Mouse (Mus musculus): ENCODE results near the gene Gtpbp3.

The Gtpbp3 gene

DNA sequence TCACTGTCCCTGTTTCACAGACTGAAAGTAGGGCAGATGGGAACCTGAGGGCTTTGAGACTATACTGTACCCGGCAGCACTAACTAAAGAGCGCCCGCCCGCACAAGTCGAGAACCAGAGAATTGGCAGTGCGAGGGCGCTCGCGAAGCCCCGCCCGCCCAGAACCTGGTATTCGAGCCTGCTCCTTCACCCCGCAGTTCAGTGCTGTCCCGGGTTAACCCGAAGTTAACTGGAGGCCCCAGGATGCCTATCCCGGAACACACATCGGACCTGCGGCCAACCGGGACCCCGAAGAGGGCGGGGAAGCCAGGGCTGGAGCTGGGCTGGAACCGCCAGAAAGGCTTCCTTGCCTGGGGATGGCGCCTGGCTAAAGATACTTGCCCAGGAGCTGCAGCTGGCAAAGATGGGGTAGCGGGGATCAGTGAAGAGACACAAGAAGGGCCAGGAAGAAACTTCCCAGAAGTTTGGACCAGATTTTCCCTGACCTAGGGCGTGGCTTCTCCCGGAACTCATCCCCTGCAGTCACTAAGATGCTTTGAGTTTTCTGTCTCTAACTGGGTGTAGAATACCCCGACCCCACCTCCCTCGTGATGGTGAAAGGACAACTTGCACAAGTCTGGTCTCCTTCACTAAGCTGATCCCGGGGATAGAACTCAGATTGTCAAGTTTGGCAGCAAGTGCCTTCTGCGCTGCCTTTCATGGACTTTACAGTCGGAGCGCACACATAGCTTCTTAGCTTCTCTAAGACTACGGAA is at the start of gene Gtpbp3:
Gene Gtpbp3, plus strand, starts transcription at position 413 of the 755 bp plus-strand sequence.
- peak; percentile 90 for DNase-seq

DNA sequence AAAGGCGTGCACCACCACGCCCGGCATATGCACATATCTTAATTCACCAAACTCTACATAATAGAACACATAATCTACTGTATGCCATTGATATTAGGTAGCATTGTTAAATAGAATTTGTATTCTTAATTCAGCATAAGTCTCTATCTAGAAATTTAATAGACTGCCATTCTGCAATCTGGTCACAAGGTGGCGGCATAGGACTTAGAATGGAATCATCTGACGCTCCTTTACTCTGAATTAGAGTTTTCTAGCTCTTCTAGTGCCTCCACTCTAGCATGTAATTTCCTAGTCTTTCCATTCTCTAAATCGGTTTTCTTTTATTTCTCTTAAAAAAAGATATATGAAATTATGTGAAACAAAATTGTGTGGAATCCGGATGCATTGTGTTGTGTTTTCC is 46.5 kb upstream of the Gtpbp3 start:
- peak; percentile 74 for DNase-seq

DNA sequence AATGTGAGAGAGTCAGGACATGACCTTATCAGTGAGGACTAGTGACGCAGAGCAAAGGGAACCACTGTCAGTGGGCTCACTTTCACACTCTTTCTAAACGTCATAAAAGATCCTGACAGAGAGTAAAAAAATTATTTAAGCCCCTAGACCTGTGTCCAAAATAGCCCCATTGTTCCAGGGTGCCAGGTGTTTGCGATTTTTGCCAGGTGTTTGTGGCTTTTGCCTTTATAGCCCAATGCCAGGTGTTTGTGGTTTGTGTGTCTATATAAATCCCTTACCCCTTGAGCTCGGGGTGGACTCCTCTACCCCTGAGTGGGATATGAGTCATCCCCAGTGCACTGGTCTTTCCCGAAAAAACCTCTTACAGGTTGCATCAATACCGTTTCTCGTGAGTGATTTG is 42.8 kb upstream of the Gtpbp3 start:
- no peak for DNase-seq

DNA sequence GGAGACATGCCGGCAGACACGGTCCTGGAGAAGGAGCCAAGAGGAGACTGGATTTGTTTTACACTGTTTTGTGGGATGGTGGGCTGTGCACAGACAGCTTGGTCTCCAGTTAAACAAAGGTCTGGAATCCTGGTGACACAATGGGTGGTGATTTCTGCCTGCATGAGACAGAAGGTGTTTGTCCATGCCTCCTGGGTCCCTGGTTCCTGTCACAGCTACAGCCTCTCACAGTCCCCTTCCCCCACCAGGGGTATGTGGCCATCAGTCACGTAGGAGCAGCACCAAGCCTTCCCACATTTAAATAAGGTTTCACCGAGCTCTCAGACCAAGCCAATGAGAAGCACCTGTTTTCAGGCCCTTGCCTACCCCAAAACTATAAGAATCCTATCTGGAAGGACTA is 36.6 kb upstream of the Gtpbp3 start:
- DNase-seq = no peak

DNA sequence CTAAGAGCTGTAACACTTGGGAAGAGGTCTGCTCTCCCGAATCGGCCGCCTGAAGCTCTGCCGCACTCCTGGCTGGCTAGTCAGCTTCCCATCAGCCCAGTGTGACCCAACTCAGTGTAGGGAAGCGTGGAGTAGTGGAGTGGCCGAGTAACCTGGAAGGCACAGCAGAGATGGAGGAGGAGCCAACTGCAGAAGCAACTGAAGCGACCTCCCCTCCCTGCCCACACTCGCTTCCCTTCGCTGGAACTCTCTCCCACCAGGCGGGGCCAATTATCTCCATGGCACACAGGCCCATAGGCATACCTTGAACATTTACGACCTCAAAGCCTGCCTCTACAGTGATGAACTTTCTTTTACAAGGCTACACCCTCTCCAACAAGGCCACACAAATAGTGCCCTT is 36.1 kb upstream of the Gtpbp3 start:
- DNase-seq = no peak

DNA sequence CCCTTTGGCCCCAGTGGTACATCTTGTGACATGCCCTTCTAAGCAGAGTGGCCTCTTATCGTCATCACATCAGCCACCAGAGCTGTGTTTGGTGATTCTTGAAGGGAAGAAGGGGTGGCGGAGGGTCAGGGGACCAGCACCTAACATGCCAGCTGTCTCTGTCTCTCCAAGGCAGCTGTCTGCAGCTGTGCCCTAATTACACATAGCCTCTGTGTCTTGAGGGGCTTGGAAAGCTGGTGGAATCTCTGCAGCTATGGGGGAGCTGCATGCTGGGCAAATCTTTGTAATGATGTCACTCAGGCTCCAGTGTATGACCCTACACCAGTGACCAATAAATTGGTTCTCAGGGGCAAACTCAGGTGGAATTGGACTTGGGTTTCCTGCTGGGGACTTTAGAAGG is 35.2 kb upstream of the Gtpbp3 start:
- DNase-seq = no peak

DNA sequence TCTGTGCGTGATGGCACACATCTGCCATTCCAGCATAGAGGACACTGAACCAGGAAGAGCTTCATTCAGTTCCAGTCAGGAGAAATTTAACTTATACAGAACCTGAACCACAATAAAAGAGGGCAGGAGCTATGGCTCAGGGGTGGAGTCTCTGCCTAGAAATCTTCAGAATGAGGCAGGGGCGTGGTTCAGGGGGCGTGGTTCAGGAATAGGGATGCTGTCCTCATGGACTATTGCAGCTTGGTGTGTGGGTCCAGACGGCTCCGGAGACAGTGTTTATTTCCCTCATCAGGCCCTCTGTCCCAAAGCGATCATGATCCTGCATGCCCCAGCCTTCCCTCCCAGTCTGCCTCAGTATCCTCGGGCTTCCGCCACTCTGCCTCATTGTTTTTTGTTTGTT is 33.2 kb upstream of the Gtpbp3 start:
- DNase-seq = no peak

DNA sequence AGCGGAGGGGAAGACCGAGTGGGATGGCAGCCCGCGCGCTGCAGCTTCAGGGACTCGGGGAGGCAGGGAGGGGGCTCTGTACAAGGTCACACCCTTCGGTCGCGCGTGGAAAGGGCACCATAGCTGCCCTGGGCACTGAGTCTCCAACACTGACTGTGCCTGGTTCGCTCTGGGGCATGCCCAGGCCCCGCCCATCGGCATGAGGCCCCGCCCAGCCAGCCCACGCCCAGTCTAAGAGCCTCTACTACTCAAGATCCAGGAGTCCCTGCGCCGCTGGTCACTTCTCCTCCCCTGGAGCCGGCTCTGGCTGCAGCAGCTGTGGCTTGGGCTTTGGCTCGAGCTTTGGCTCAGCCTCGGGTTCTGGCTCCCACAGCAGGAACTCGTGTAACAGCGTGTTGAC is 31.0 kb upstream of the Gtpbp3 start:
- no peak for DNase-seq

DNA sequence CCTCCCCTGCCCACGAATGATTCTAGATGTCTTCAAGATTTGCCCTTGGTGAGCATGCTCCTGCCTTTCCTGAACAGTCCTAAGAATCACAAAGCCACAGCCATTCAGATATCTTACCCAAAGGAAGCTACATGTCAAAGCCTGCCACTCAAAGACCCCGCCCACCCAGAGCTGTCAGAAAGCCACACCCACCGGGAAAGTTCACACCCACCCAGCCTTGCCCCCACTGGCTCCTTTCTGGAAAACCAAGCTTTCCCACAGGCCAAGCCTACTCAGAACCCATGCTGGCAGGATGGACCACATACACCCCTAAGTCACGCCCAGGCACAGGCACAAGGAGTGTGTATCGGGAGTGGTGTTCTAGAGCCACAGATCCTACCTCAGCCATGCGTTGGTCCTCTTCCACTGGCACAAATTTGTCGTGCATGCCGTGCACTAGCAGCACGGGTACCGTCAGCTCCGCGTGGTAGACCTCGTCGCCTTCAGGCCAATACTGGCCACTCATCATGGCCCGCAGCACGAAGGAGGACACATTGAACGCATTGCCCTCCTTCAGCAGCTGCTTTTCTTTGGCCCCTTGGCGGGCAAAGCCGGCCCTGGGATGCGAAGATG is 30.1 kb upstream of the Gtpbp3 start:
- DNase-seq = no peak

DNA sequence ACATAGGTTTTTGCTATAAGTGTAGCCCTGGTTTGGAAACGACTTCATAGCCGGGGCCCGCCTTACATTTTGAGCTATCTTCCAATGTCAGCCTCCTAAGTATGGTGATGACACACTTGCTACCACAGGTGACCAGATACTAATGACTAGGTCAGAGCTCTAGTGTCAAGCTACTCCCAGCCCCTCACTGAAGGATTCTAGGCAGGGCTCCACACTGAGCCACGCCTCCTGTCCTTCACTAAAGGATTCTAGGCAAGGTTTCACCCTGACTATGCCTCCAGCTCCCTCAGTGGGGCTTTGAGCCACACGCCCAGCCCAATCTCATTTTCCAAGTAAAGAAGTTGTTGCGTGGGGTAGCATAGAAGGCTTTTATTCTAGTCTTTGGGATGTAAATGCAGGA is 27.2 kb upstream of the Gtpbp3 start:
- DNase-seq = no peak

DNA sequence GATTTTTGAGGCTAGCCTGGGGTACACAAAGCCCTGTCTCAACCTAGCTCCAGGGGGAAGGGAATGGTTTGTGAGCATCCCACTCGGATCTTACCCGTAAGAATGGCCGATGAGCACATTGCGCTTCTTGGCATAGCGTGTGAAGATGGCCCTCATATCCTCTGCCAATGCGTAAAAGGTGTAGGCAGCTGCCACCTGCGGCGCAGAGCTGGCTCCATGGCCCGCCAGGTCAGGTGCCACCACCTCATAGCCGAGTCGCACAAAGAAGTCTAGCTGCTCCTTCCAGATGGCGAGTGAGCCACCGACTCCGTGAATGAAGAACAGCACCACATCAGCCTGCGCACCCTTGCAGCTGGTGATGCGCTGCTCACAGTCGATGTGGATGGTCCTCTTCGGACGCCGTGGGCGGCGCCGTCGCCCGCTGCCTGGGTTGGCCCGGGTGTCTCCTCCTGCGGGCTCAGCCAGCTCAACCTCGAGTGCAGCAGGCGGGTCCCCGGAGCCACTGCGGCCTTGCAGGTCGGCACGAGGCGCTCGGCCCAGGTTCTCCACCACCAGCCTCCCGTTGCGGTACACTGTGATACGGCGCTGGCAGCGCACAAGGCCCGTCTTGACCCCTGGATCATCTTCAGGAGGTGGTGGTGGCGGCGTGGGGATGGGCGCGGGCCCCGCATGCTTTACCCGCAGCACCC is 26.6 kb upstream of the Gtpbp3 start:
- no peak for DNase-seq

DNA sequence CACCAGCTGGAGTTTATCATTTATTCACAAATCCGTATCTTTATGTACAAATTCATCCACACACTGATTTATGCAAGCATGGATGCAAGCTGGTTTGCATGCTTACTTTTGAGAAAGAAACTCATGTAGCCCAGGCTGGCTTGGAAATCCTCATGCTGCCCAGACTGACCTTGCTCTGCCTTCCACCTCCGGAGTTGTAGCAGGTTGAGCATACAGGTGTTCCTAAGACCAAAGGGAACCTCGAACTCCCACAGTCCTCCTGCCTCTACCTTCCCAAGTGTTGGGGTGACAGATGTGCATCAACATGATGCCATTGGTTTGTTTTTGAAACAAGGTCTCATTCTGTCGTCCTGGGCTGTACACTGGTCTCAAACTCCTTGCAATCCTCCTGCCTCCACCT is 25.7 kb upstream of the Gtpbp3 start:
- no peak for DNase-seq

DNA sequence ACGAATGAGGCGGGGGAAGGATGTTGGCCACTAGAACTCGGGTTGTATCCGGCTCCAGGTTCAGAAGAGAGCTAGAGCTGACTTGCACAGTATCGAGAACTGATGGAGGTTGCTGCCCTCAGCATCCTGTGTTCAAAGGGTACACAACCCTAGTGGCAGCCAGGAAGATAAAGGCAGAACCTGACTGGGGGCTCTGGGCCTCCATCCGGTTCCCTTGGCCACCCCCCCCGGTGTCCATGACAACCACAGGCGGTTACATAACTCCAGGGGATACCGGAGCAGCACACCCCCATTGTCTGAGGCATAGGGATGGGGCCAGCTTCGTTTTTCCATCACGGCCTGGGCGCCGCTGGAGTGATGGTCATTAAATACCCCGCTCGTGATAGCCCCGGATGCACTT is 25.1 kb upstream of the Gtpbp3 start:
- peak; percentile 68 for DNase-seq

DNA sequence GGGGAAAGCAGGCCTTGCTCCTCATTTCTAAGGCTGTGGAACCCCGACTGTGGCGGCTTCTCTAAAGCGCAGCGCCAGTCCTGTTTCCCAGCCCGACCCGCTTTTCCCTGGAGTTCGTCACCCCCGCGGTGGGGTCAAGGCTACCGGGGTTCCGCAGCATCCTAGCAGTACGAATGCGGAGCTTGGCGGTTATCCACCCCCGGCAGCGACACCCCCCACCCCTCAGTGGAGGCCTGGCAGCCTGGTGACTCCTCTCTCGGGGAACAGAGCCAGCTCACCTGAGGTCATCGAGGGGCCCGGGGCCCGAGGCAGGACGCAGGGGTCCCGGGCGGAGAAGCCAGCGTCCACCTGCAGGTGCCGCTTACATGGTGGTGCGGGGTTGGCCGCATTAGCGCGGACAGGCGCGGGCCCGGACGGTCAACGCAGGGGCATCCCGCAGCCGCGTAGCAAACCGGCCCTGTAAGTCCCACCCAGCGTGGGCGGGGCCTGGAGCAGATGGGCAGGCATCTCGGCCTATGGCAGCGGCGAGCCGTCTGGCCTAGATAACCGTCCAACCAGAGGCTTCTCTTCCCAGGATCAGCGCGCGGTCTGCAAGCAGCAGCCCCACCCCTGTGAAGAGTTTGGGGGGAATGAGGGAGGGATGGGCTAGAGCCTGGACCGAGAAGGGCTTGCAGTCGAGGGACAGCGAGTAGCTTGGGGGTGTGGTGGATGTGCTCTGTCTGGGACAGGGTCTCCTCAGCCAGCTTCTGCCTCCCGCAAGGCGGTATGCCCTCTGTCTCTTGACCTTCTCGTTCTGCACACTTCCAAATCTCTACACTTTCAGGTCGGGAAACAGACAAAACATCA is 24.5 kb upstream of the Gtpbp3 start, which contains the start of gene Abhd8:
Gene Abhd8, minus strand, starts transcription at position 468 of the 846 bp plus-strand sequence.
- DNase-seq = peak; percentile 98

DNA sequence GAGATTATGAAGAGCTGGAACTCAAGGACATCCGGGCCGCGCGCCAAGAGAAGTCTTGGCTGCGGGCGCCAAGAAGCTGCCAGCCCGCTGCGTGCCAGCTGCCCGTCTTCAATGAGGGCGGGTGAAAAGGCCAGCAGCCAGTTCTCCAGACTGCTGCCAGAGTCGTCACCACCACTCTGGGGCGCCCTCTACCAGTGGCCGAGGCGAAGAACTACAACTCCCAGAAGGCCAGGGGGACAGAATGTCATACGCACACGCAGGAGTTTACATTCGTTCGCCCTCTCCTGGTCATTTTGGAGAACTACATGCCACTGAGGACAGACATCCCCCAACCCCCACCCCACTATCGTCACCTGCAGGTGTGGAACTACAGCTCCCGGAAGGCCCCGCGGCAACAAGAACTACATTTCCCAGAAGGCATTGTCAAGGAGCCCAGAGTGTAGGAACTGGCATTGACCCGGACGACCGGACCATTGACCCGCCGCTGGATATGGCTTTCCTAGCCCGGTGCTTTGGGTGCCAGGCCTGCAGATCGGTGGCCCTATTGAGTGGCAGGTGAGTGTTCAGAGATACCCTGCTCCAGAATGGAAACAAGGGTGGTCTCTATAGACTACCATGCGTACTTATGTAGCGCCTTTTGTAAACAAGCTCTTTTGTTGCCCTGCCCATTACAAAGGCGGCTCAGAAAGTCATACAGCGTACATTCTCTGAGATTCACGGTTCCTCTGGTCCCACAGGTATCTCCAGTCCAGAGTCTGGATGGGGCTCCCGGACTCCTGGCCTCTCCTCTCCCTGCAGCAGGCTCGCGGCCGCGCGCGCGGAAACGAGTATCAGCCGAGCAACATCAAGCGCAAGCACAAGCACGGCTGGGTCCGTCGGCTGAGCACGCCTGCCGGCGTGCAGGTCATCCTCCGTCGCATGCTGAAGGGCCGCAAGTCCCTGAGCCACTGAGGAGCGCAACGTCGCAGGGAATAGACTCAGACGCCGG is 23.1 kb upstream of the Gtpbp3 start, which contains the start of gene Mrpl34:
Gene Mrpl34, plus strand, starts transcription at position 447 of the 988 bp plus-strand sequence.
- DNase-seq = peak; percentile 100

DNA sequence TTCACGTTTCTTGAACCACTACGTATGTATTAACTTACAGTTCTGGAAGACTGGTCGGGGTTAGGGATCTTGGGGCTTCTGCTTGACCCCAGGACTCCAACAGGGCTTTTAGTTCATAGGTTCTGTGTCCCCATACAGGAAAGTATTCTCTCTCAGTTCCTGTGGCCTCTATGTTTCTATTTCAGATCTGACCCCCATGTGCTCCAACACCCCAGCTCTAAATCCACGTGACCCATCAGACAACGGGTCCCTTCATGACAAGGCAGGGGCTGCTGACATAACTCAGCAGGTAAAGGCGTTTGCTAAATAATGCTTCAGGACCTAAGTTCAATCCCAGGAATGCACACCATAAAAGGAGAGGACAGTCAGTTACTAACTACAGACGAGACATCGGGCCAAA is 22.2 kb upstream of the Gtpbp3 start:
- no peak for DNase-seq

DNA sequence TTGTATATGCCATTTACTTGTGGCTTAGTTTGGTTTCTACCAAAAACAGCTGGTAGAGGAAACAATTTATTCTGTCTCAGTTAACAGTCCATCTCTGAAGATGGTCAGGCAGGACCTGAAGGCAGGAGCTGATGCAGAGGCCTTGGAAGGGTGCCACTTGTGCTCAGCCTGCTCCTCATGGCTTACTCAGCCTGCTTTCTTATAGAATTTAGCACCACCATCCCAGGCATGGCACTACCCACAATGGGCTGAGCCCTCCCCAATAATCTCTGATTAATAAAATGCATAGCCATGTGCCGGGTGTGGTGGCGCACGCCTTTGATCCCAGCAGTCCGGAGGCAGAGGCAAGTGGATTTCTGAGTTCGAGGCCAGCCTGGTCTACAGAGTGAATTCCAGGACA is 21.7 kb upstream of the Gtpbp3 start:
- DNase-seq = no peak

DNA sequence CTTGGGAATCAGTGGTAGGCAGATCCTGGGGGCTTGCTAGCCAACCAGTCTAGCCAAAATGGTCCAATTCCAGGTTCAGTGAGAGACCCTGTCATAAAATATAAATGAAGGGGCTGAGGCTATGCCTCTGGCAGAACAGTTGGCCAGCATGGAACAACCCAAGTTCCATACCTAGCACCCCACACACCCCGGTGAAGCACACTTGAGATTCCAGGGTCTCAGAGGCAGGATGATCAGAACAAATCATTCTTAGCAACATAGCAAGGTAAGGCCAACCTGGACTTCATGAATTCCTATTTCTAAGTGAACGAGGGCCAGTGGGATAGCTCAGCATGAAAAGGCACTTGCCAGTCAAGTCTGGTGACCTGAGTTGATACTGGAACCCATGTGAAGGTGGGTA is 20.7 kb upstream of the Gtpbp3 start:
- no peak for DNase-seq

DNA sequence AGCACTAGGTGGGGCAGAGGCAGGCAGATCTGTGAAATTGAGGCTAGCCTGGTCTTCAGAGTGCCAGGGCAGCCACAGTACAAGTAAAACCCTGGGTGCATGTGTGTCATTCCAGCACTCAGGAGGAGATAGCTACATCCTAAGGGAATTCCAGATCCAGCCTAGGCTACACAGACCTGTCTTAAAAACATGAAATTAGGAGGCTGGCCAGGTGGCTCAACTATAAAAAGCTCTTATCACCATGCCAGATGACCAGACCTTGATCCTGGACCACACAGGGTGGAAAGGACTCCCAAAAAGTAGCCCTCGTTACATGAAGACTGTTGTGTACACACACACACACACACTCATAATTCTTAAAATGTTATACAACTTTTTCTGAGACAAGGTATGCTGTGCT is 19.9 kb upstream of the Gtpbp3 start:
- DNase-seq = no peak

DNA sequence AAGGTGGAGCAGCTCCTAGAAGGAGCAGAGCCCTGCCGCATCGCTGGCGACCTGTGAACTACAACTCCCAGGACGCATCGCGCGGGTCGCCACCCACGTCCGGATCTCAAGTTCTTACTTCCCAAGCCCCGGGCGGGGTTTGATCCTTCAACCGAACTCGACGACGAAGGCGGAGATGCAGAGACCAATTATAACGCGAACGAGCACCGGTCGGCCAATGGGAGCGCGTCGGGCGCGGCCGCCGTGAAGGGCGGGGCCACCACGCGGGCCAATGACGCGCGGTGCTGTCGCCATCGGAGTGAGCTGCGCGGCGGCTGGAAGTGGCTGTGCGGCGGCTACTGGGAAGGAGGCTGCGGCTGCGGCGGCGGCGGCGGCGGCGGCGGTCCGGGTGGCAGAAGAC is 19.0 kb upstream of the Gtpbp3 start, which contains the start of gene Dda1:
Gene Dda1, plus strand, starts transcription at position 284 of the 400 bp plus-strand sequence.
- peak; percentile 99 for DNase-seq

DNA sequence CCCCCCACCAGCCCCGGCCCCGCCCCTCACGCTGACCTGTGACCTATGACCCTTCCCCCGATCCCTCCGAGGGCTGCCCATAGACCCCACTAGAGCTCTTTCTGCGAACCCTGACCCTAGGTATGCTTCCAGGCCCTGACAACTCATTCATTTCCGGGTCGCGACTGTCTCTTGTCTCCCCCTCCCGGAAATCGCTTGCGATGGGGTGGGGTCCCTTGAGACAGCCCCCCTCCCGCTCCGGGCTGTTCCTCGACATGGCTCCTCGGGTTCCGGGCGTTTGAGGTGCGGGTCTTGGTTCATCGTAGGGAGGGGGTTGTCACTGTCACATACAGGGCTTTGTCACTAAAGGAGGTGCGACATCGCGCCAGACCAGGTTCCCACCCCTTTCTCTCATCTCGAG is 18.5 kb upstream of the Gtpbp3 start:
- DNase-seq = peak; percentile 70
